Mouse (Mus musculus): ENCODE data around the gene Ms4a6b.
"Not testable (repeated sequence)": the region's sequence is repeated elsewhere in the genome, so short reads cannot be mapped to it uniquely, and the experiment has no call there.

DNA sequence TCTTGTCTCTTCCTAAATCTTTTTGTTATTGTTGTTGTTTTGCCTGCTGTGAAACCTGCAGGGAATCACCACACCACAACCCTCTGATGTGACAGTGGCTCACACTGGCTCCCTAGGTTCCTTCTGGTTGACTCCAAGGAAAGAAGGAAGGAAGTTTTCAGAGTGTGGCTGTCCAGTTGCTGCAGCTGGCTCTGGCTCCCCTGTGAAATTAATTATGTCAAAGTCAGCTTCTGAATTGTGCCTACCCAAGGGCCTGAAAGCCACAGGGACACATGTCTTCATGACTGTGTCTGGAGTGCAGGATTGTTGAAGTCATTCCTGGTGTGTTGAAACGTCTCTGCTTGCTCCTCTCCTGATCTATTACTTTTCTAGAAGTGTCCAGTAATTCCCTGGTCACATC, 48.0 kb upstream of the Ms4a6b start:
- not testable (repeated sequence) for TF ChIP-seq CTCF, EP300 (IDR thresholded peaks at IDR 0.05; ENCODE audit: low read depth)

Data from heart, postnatal 0 days (tissue).